Mouse (Mus musculus) erythroblast, embryonic 14.5 days (primary cell): ENCODE measurements around the gene Cyth3. TPM values are rescaled to one million over a fixed set of nuclear protein-coding genes. Genes with fewer than 3 reads are reported as not detected.

Source experiments
- H3K27me3 ChIP-seq: 2 replicates; pipeline ENCODE4 v1.6.1; 2012; ENCODE audit warnings: inconsistent platforms; ENCODE audit not compliant: control insufficient read depth
- H3K36me3 ChIP-seq: 2 replicates; pipeline ENCODE4 v1.6.1; 2012; ENCODE audit warnings: mild to moderate bottlenecking, inconsistent platforms; ENCODE audit not compliant: control insufficient read depth
- H3K4me1 ChIP-seq: 2 replicates; pipeline ENCODE4 v1.6.1; 2012; ENCODE audit warnings: inconsistent platforms; ENCODE audit not compliant: control insufficient read depth
- H3K4me3 ChIP-seq: replicated peaks from 2 replicates; pipeline ENCODE3; 2012; ENCODE audit warnings: moderate library complexity, mild to moderate bottlenecking, inconsistent platforms
- H3K9me3 ChIP-seq: 2 replicates; pipeline ENCODE4 v1.6.1; 2012; ENCODE audit warnings: low read length, inconsistent platforms, mixed read lengths; ENCODE audit not compliant: control insufficient read depth
- GATA1 ChIP-seq: IDR thresholded peaks from 2 replicates; pipeline ENCODE4 v1.6.1; 2012; ENCODE audit warnings: low read length, inconsistent platforms, mixed read lengths
- TAL1 ChIP-seq: IDR thresholded peaks from 3 replicates; pipeline ENCODE4 v1.6.1; 2012; ENCODE audit warnings: low read length, inconsistent platforms, mixed read lengths
- polyA plus RNA-seq: library from polyadenylated mRNA; stranded (reverse); fragments of >175 nt; gene quantifications from 2 replicates; pipeline ENCODE4 v1.2.3, GENCODE M21; 2012

Cyth3 gene
- polyA plus RNA-seq, 1 experiment, result 3.2 TPM

DNA sequence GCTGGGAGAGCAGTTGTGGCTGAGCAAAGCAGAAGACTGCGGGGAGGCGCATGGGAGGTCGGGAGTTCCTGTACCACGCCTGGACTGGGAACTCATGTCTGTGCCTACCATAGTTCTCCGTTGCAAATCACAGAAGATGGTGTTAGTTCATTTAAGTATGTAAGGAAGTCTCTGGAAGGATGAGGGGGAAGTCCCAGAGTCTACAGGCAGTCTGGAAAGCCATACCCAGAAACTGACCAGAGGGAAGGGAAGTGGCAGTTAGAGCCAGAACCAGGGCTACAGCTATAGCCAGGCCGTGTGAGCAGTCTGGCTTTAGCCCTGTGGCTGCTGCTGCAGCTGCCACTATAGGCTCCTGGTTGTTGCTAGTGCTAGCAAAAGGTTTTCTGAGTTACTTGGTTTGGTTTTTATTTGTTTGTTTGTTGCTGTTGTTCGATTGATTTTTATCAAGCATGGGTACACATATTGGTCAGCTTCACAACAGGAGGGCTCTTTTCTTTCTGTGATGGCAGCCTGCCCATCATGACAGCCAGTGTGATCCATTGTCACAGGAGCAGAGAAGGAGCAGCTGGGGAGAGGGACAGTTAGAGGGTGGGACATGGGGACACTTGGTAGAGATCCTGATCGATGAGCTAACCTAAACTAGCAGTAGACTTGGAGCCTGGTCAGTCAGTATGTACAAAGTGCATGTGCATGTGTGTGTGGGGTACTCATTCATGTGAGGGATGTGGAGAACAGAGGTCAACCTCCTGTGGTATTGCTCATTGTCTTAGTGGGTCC lies 29.8 kb downstream of the Cyth3 start:
- H3K36me3 ChIP-seq, result peaks cover 67% of the 10 kb centered on the region
- TF ChIP-seq GATA1 (no peak), TAL1 (no peak)

GRCm38 (mm10) chr5:143653497-143653896 lies 31.2 kb downstream of the Cyth3 start:
- TF ChIP-seq GATA1 (no peak), TAL1 (no peak)
- peaks cover 69% of the 10 kb centered on the region for H3K36me3 ChIP-seq

More for the DNA sequence above, 29.8 kb downstream of the Cyth3 start:
- H3K4me3 ChIP-seq, result no peak overlapping the region
- peaks cover 96% of the 10 kb centered on the region for H3K4me1 ChIP-seq
- no peaks in the 10 kb centered on the region for H3K27me3 ChIP-seq
- peaks cover 12% of the 10 kb centered on the region for H3K9me3 ChIP-seq

DNA sequence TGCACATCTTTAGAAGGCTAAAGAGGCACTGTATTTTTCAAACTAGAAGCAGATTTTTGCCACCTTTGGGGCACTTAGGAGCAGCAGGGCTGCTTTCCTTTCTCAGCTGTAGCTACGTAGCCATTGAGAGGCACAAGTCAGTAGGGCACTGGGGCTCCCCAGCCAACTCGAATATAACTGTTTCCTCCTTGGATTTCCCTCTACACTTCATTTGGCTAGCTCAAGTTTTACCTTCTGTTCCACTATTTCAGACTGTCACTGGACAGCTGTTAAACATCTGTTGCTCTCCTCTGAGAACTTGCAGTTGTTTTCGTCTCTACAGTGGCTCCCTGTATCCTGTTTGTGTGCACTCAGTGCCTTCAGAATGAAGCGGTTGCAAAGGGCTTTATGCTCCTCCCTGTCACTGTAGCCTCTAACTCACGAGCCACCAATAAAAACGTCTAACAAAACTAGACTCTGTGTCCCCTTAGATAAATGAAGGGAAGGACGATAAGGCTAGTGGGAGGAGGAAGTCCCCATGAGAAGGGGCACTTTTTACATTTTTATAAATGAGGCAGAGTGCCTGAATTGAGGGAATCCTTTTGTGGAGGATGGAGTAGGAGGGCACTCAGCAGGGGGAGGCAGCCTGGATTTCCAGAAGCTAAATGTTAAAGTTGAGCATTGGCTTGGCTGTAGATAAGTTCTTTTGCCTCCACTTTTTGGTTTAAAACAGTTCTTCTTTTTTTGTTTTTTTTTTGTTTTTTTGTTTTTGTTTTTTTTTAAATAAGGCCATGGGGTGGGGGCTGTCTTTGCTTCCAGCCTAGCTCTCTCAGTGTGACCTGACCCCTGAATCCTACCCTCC lies 32.6 kb downstream of the Cyth3 start:
- Histone ChIP-seq H3K4me1 (peaks cover 100% of the 10 kb centered on the region), H3K27me3 (no peaks in the 10 kb centered on the region), H3K4me3 (peak overlapping the region; percentile 42), H3K36me3 (peaks cover 63% of the 10 kb centered on the region), H3K9me3 (peaks cover 9% of the 10 kb centered on the region)
- TF ChIP-seq GATA1 (peak; percentile 26; the same call in 1 of the 2 replicates), TAL1 (no peak)

More at GRCm38 (mm10) chr5:143653497-143653896, 31.2 kb downstream of the Cyth3 start:
- peaks cover 96% of the 10 kb centered on the region for H3K4me1 ChIP-seq
- peaks cover 12% of the 10 kb centered on the region for H3K9me3 ChIP-seq
- H3K4me3 ChIP-seq, result no peak overlapping the region
- no peaks in the 10 kb centered on the region for H3K27me3 ChIP-seq

DNA sequence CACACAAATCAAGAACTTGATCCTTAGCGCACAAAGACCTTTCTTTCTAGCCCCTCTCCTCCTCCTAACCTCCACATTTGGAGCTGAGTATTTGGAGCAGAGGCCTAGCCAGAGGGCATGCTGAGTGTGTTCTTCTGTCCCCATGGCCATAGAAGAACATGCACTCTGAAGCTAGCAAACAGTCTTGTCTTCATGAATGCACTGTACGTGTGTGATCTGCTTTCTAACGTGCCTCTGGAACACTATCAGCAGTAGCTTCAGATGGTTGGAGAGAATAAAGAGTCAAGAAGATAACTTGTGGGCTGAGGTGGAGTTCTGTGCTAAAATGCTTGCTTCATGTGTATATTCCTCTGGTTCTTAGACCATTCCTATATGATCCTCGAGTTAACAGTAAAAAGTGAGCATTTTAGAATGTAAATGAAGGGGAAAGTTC lies 33.3 kb downstream of the Cyth3 start:
- Histone ChIP-seq H3K4me3 (peak overlapping the region; percentile 42), H3K9me3 (peaks cover 3% of the 10 kb centered on the region), H3K27me3 (no peaks in the 10 kb centered on the region), H3K4me1 (peaks cover 100% of the 10 kb centered on the region), H3K36me3 (peaks cover 62% of the 10 kb centered on the region)
- TF ChIP-seq GATA1 (no peak), TAL1 (no peak)

GRCm38 (mm10) chr5:143656708-143657245 lies 34.5 kb downstream of the Cyth3 start:
- Histone ChIP-seq H3K9me3 (no peaks in the 10 kb centered on the region), H3K4me3 (no peak overlapping the region), H3K27me3 (no peaks in the 10 kb centered on the region), H3K4me1 (peaks cover 96% of the 10 kb centered on the region), H3K36me3 (peaks cover 51% of the 10 kb centered on the region)
- TF ChIP-seq GATA1, result no peak
- TF ChIP-seq TAL1, result no peak

DNA sequence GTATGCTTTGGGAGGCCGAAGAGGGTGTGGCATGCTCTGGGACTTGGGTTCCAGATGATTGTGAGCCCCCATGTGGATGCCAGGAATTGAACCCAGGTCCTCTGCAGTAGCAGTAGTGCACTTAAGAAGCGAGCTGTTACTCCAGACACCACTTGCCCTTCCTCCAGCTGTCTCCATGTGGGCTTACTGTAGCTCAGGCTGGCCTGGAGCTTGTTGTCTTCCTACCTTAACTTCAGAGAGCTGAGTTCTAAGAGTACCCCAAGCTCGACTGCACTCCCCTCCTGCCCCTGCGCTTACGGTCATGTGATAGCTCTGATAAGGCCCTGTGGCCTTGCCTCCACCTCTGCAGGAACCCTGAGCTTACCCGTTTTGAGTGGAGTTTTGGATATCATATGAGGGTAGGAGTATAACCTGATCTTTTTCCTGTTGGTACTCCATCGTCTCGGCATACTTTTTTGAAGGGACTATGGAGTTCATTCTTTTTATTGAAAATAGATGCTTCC lies 36.8 kb downstream of the Cyth3 start:
- TF ChIP-seq TAL1, result no peak
- no peak for TF ChIP-seq GATA1
- H3K9me3 ChIP-seq, result no peaks in the 10 kb centered on the region
- H3K4me1 ChIP-seq, result peaks cover 88% of the 10 kb centered on the region
- no peaks in the 10 kb centered on the region for H3K27me3 ChIP-seq
- peaks cover 53% of the 10 kb centered on the region for H3K36me3 ChIP-seq
- H3K4me3 ChIP-seq, result peak overlapping the region; percentile 19

DNA sequence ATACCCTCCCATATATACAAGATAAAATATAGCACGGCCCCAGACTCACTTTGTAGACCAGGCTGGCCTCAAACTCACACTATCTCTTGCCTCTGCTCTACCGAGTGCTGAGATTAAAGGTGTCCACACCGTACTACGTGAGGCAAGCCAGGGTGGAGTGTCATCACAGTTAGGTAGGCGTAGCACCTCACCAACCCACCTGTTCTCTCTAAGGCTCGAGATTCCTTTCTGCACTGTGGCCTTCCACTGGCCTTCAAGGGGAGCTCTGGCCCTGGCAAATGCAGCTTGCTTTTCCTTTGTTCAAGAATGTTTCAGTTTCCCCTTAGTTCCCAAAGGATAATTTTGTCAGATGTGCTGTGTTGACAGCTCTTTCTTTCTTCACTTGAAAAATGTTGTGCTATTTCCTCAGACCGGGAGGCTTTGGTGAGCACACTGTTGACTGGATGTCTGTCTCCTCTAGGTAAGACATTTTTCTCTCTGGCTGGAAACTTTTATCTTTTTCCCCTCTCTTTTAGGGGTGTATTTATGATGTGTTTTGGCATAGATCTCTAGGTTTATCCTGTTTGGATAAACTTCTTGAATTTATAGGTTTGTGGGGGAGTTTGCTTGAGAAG lies 40.9 kb downstream of the Cyth3 start:
- no peaks in the 10 kb centered on the region for H3K9me3 ChIP-seq
- TF ChIP-seq TAL1 (no peak), GATA1 (no peak)
- H3K4me1 ChIP-seq, result peaks cover 86% of the 10 kb centered on the region
- H3K4me3 ChIP-seq, result no peak overlapping the region
- peaks cover 56% of the 10 kb centered on the region for H3K36me3 ChIP-seq
- no peaks in the 10 kb centered on the region for H3K27me3 ChIP-seq

- TF ChIP-seq TAL1 (no peak), GATA1 (no peak)
- Histone ChIP-seq H3K27me3 (no peaks in the 10 kb centered on the region), H3K4me1 (peaks cover 82% of the 10 kb centered on the region)
These were observed 43.3 kb downstream of the Cyth3 start for GRCm38 (mm10) chr5:143665561-143665960.

DNA sequence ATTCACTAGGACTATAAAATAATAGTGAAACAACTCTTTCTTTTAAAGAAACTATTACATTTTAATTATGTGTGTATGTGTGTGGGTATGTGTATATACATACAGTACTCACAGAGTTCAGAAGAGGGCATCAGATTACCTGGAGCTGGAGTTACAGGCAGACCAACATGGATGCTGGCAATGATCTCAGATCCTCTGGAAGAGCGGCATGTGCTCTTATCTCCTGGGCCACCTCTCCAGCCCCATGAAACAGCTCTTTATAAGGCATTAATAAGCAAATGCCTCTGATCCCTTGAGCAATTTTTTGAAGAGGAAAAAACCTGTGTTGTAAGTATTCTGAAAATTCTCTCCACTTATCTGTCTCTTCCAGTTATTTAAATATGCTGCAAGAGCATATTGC lies 43.8 kb downstream of the Cyth3 start:
- TF ChIP-seq TAL1 (peak; percentile 30; the same call in 1 of the 3 replicates), GATA1 (peak; percentile 87)
- no peaks in the 10 kb centered on the region for H3K27me3 ChIP-seq
- peaks cover 55% of the 10 kb centered on the region for H3K36me3 ChIP-seq
- peaks cover 82% of the 10 kb centered on the region for H3K4me1 ChIP-seq
- no peak overlapping the region for H3K4me3 ChIP-seq
- H3K9me3 ChIP-seq, result no peaks in the 10 kb centered on the region

More at GRCm38 (mm10) chr5:143665561-143665960, 43.3 kb downstream of the Cyth3 start:
- H3K4me3 ChIP-seq, result no peak overlapping the region
- H3K9me3 ChIP-seq, result no peaks in the 10 kb centered on the region
- H3K36me3 ChIP-seq, result peaks cover 54% of the 10 kb centered on the region
